Mouse (Mus musculus): ENCODE results near the gene Adamts4.

DNA sequence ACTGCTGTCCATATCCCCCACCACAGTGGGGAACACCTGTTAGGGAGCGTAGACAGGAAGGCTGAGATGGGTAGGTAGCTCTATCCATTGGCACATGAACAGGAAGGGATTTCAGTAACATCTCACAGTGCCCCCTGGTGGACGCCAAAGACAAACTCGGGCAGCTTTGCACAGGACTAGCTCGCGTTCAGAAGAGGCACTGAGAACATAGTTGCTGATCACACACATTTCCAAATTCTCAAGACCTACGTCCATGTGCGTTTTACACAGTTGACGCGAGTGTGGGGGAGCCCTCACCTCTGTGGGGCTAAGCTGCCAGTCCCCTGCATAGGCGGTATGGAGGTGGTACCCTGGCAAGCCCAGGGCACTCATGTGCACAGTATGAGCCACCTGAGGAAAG lies 29.4 kb upstream of the Adamts4 start:
- TF ChIP-seq CTCF (conservative IDR thresholded peaks at IDR 0.05 in 1 of 2, IDR thresholded peaks at IDR 0.05 in 1 of 2; ENCODE audit: low read depth in 2 of 2, low read length in 2 of 2) (peak; percentile 76 to 88), UBTF (IDR thresholded peaks at IDR 0.05; ENCODE audit: low read depth, low read length) (no peak), E2F4 (IDR thresholded peaks at IDR 0.05; ENCODE audit: insufficient replicate concordance, low read depth, low read length) (no peak), KAT2A (IDR thresholded peaks at IDR 0.05; ENCODE audit: insufficient replicate concordance, low read length) (no peak), NELFE (IDR thresholded peaks at IDR 0.05; ENCODE audit: low read depth, low read length) (no peak), POLR2A (IDR thresholded peaks at IDR 0.05; ENCODE audit: low read depth, low read length) (no peak)
